Mouse (Mus musculus): Measurements from ENCODE around the gene Myo1e. TPM values are rescaled to one million over a fixed set of nuclear protein-coding genes. Genes with fewer than 3 reads are reported as not detected.

Gene Myo1e
- polyA plus RNA-seq, 1 experiment from 2014 or later, result 18.2 TPM

GRCm38 (mm10) chr9:70237561-70237960, 30.4 kb downstream of the Myo1e start:
- Histone ChIP-seq H3K27me3 (replicated peaks; ENCODE audit: control insufficient read depth, insufficient read depth, low read length) (no peaks in the 10 kb centered on the region), H3K36me3 (ENCODE audit: control insufficient read depth, insufficient read depth, low read length) (no peaks in the 10 kb centered on the region), H3K27ac (ENCODE audit: low read length) (peak overlapping the region; percentile 10; the same call in 1 of the 2 replicates), H3K9ac (ENCODE audit: low read depth, low read length) (no peak overlapping the region), H3K4me1 (ENCODE audit: control insufficient read depth, insufficient read depth, low read length) (peaks cover 40% of the 10 kb centered on the region), H3K4me3 (ENCODE audit: low read length) (no peak overlapping the region), H3K4me2 (ENCODE audit: low read depth, low read length) (no peak overlapping the region), H3K9me3 (ENCODE audit: control insufficient read depth, low read length) (no peaks in the 10 kb centered on the region)
- 21% methylated on average over 2 of the region's 2 CpGs for WGBS
- no peak for ATAC-seq

GRCm38 (mm10) chr9:70238391-70238790, 31.2 kb downstream of the Myo1e start:
- Histone ChIP-seq H3K4me1 (ENCODE audit: control insufficient read depth, insufficient read depth, low read length) (peaks cover 47% of the 10 kb centered on the region), H3K27ac (ENCODE audit: low read length) (no peak overlapping the region), H3K4me2 (ENCODE audit: low read depth, low read length) (no peak overlapping the region), H3K4me3 (ENCODE audit: low read length) (no peak overlapping the region), H3K9me3 (ENCODE audit: control insufficient read depth, low read length) (no peaks in the 10 kb centered on the region), H3K27me3 (replicated peaks; ENCODE audit: control insufficient read depth, insufficient read depth, low read length) (no peaks in the 10 kb centered on the region), H3K9ac (ENCODE audit: low read depth, low read length) (no peak overlapping the region), H3K36me3 (ENCODE audit: control insufficient read depth, insufficient read depth, low read length) (no peaks in the 10 kb centered on the region)
- WGBS, result 87% methylated on average over 6 of the region's 6 CpGs
- ATAC-seq, result no peak

GRCm38 (mm10) chr9:70239229-70239628, 32.1 kb downstream of the Myo1e start:
- Histone ChIP-seq H3K27ac (ENCODE audit: low read length) (no peak overlapping the region), H3K9ac (ENCODE audit: low read depth, low read length) (no peak overlapping the region), H3K4me2 (ENCODE audit: low read depth, low read length) (no peak overlapping the region), H3K27me3 (replicated peaks; ENCODE audit: control insufficient read depth, insufficient read depth, low read length) (no peaks in the 10 kb centered on the region), H3K9me3 (ENCODE audit: control insufficient read depth, low read length) (no peaks in the 10 kb centered on the region), H3K4me1 (ENCODE audit: control insufficient read depth, insufficient read depth, low read length) (peaks cover 54% of the 10 kb centered on the region), H3K4me3 (ENCODE audit: low read length) (no peak overlapping the region), H3K36me3 (ENCODE audit: control insufficient read depth, insufficient read depth, low read length) (no peaks in the 10 kb centered on the region)
- WGBS, result 82% methylated on average over 3 of the region's 3 CpGs
- ATAC-seq, result no peak

GRCm38 (mm10) chr9:70240703-70241410, 33.7 kb downstream of the Myo1e start:
- Histone ChIP-seq H3K4me1 (ENCODE audit: control insufficient read depth, insufficient read depth, low read length) (peaks cover 61% of the 10 kb centered on the region), H3K9me3 (ENCODE audit: control insufficient read depth, low read length) (no peaks in the 10 kb centered on the region), H3K4me2 (ENCODE audit: low read depth, low read length) (peak overlapping the region; percentile 30; the same call in 1 of the 2 replicates), H3K27me3 (replicated peaks; ENCODE audit: control insufficient read depth, insufficient read depth, low read length) (no peaks in the 10 kb centered on the region), H3K4me3 (ENCODE audit: low read length) (0 out of 2 replicates have a peak overlapping the region, but pooled peaks have one; percentile 13), H3K36me3 (ENCODE audit: control insufficient read depth, insufficient read depth, low read length) (no peaks in the 10 kb centered on the region), H3K27ac (ENCODE audit: low read length) (peak overlapping the region; percentile 86), H3K9ac (ENCODE audit: low read depth, low read length) (no peak overlapping the region)
- 30% methylated on average over 16 of the region's 16 CpGs for WGBS
- ATAC-seq, result peak; percentile 24; the same call in 1 of the 2 replicates

- peaks cover 59% of the 10 kb centered on the region for H3K4me1 ChIP-seq (ENCODE audit: control insufficient read depth, insufficient read depth, low read length)
Observed at GRCm38 (mm10) chr9:70241411-70241961, 34.3 kb downstream of the Myo1e start.

GRCm38 (mm10) chr9:70242112-70242862, 35.1 kb downstream of the Myo1e start:
- Histone ChIP-seq H3K4me3 (ENCODE audit: low read length) (no peak overlapping the region), H3K27me3 (replicated peaks; ENCODE audit: control insufficient read depth, insufficient read depth, low read length) (no peaks in the 10 kb centered on the region), H3K9me3 (ENCODE audit: control insufficient read depth, low read length) (no peaks in the 10 kb centered on the region), H3K4me1 (ENCODE audit: control insufficient read depth, insufficient read depth, low read length) (peaks cover 54% of the 10 kb centered on the region), H3K27ac (ENCODE audit: low read length) (peak overlapping the region; percentile 86), H3K4me2 (ENCODE audit: low read depth, low read length) (peak overlapping the region; percentile 30; the same call in 1 of the 2 replicates), H3K36me3 (ENCODE audit: control insufficient read depth, insufficient read depth, low read length) (no peaks in the 10 kb centered on the region), H3K9ac (ENCODE audit: low read depth, low read length) (no peak overlapping the region)
- ATAC-seq, result peak; percentile 84
- WGBS, result 43% methylated on average over 4 of the region's 4 CpGs

More at GRCm38 (mm10) chr9:70241411-70241961, 34.3 kb downstream of the Myo1e start:
- H3K27ac ChIP-seq (ENCODE audit: low read length), result peak overlapping the region; percentile 86
- H3K36me3 ChIP-seq (ENCODE audit: control insufficient read depth, insufficient read depth, low read length), result no peaks in the 10 kb centered on the region
- 0 out of 2 replicates have a peak overlapping the region, but pooled peaks have one; percentile 13 for H3K4me3 ChIP-seq (ENCODE audit: low read length)
- WGBS, result 27% methylated on average over 8 of the region's 8 CpGs
- H3K27me3 ChIP-seq (replicated peaks; ENCODE audit: control insufficient read depth, insufficient read depth, low read length), result no peaks in the 10 kb centered on the region
- H3K4me2 ChIP-seq (ENCODE audit: low read depth, low read length), result peak overlapping the region; percentile 30; the same call in 1 of the 2 replicates
- ATAC-seq, result peak; percentile 60
- no peaks in the 10 kb centered on the region for H3K9me3 ChIP-seq (ENCODE audit: control insufficient read depth, low read length)
- no peak overlapping the region for H3K9ac ChIP-seq (ENCODE audit: low read depth, low read length)

- Histone ChIP-seq H3K36me3 (ENCODE audit: control insufficient read depth, insufficient read depth, low read length) (no peaks in the 10 kb centered on the region), H3K9me3 (ENCODE audit: control insufficient read depth, low read length) (no peaks in the 10 kb centered on the region), H3K4me1 (ENCODE audit: control insufficient read depth, insufficient read depth, low read length) (peaks cover 45% of the 10 kb centered on the region), H3K4me3 (ENCODE audit: low read length) (no peak overlapping the region), H3K27me3 (replicated peaks; ENCODE audit: control insufficient read depth, insufficient read depth, low read length) (no peaks in the 10 kb centered on the region), H3K4me2 (ENCODE audit: low read depth, low read length) (no peak overlapping the region), H3K9ac (ENCODE audit: low read depth, low read length) (no peak overlapping the region), H3K27ac (ENCODE audit: low read length) (peak overlapping the region; percentile 70)
- WGBS, result 54% methylated on average over 8 of the region's 8 CpGs
- ATAC-seq, result peak; percentile 8; the same call in 1 of the 2 replicates
Observed at GRCm38 (mm10) chr9:70243241-70243640, 36.1 kb downstream of the Myo1e start.

GRCm38 (mm10) chr9:70243708-70244107, 36.6 kb downstream of the Myo1e start:
- Histone ChIP-seq H3K4me3 (ENCODE audit: low read length) (no peak overlapping the region), H3K36me3 (ENCODE audit: control insufficient read depth, insufficient read depth, low read length) (no peaks in the 10 kb centered on the region), H3K27ac (ENCODE audit: low read length) (peak overlapping the region; percentile 70), H3K27me3 (replicated peaks; ENCODE audit: control insufficient read depth, insufficient read depth, low read length) (no peaks in the 10 kb centered on the region), H3K9me3 (ENCODE audit: control insufficient read depth, low read length) (no peaks in the 10 kb centered on the region), H3K4me2 (ENCODE audit: low read depth, low read length) (no peak overlapping the region), H3K4me1 (ENCODE audit: control insufficient read depth, insufficient read depth, low read length) (peaks cover 41% of the 10 kb centered on the region), H3K9ac (ENCODE audit: low read depth, low read length) (no peak overlapping the region)
- 65% methylated on average over 2 of the region's 2 CpGs for WGBS
- ATAC-seq, result no peak

- no peak overlapping the region for H3K9ac ChIP-seq (ENCODE audit: low read depth, low read length)
- ATAC-seq, result no peak
- H3K36me3 ChIP-seq (ENCODE audit: control insufficient read depth, insufficient read depth, low read length), result no peaks in the 10 kb centered on the region
- H3K27me3 ChIP-seq (replicated peaks; ENCODE audit: control insufficient read depth, insufficient read depth, low read length), result no peaks in the 10 kb centered on the region
- WGBS, result 70% methylated on average over 7 of the region's 7 CpGs
- H3K4me2 ChIP-seq (ENCODE audit: low read depth, low read length), result no peak overlapping the region
- H3K27ac ChIP-seq (ENCODE audit: low read length), result no peak overlapping the region
- H3K9me3 ChIP-seq (ENCODE audit: control insufficient read depth, low read length), result no peaks in the 10 kb centered on the region
- H3K4me1 ChIP-seq (ENCODE audit: control insufficient read depth, insufficient read depth, low read length), result peaks cover 41% of the 10 kb centered on the region
- no peak overlapping the region for H3K4me3 ChIP-seq (ENCODE audit: low read length)
Observed at GRCm38 (mm10) chr9:70244115-70244514, 37.0 kb downstream of the Myo1e start.

Data from intestine, embryonic 16.5 days (tissue).